Mouse (Mus musculus) mouse trophoblast stem cell (cell line): ENCODE measurements around the gene Hydin.
"Not testable (repeated sequence)": the region's sequence is repeated elsewhere in the genome, so short reads cannot be mapped to it uniquely, and the experiment has no call there.

ENCODE experiments used
- in situ Hi-C, 2 experiments: fragments of 300-500 bp; cut with MseI, MboI; formaldehyde crosslinking; loops; 2 replicates in 1 of 2; 3 replicates in 1 of 2; pipeline ENCODE4 v1.15.1; 2025

The Hydin gene

DNA sequence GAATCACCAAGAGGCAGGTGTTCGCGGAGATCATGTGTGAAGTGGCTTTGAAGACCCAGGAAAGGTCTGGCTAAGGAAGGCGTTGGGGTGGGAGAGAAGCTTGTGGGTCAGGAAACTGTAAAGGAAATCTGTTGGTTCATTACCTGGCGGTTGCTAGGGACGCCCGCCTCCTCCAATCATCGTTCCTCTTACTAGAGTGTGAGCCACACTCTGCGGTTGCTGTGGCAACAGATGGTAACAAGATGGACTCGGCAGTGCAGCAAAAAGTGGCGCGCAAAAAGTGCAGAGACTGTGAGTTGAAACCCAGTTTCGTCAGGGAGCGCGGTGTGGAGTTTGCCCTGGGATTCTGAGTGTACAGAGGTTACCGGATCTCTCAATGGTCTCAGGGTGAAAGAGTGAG is at the start of gene Hydin:
Hydin (plus strand) TSS at position 237 of the 400 bp plus-strand sequence.
- in situ Hi-C loops: no loop called here

DNA sequence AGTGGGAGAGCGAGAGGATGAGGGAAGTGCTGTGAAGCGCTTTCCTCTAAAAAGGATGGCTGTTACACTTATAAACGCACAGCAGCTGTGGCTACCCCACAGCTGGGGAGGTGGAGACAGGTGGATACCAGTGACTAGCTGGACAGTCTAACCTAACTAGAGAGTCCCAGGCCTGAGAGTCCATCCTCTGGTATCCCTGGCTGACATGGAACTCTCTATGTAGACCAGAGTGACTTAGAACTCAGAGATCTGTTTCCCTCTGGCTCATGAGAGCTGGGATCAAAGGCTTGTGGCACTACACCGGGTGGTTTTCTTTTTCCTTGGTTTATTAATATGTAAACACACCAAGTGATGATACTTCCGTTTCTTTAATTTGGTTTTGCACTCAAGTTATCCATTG is 49.6 kb upstream of the Hydin start:
- in situ Hi-C loops: no loop called here

DNA sequence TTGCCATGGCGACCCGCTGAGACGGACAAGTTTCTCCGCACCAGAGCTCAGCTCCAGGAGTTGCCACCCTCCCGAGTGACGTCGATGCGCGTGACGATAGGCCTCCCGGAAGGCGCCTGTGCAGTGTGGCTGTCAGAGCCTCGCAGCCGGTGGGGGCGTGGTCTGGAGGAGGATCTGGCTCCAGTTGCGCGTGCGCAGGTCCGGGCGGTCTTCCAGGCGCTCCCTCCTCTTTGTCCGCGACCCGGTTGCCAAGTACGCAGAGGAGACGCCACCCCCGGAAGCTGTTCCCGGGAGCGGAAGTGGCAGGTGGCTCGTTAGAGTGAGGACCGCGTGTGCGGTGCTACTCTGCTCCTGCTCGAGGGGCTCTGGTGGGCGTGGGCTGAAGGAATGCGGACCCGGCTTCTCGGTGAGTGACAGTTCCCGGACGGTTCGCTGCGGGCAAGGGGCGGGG is 49.1 kb upstream of the Hydin start:
- in situ Hi-C loops: no loop called here

DNA sequence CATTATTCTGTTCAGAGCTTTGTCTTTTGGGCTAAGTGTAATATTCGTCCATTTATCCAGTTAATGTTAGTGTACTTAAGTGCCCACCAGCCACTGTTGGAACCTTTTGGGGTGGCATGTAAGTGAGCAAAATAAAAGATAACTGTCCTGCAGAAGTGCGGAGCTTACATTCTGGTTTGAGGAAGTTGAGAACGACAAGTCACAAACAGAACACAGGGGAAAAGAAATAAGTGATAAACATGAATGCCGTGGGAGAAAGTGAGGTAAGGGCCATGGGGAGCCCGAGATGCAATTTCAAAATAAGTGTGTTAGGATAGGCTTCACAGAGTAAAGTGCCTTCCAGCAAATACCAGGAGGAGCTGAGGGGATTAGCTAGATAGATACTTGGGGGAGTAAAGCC is 48.3 kb upstream of the Hydin start:
- in situ Hi-C loops: no loop called here

DNA sequence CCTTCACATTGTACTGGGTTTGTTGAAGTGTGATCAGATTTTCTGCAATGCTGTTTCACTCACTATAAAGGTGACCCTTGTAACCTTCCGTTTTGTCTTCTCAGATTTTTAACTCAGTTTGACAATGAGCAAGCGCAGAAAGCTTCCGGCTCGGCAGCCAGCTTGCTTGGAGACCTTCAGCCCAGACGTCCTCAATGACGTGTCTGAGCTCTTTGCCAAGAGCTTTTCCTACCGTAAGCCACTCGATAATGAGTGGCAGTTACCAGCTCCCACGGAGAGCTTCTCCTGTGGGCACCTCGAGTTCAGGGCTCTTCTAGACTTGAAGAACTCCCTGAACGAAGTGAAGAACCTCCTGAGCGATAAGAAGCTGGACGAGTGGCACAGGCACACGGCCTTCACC is 45.8 kb upstream of the Hydin start:
- in situ Hi-C loops: no loop called here

DNA sequence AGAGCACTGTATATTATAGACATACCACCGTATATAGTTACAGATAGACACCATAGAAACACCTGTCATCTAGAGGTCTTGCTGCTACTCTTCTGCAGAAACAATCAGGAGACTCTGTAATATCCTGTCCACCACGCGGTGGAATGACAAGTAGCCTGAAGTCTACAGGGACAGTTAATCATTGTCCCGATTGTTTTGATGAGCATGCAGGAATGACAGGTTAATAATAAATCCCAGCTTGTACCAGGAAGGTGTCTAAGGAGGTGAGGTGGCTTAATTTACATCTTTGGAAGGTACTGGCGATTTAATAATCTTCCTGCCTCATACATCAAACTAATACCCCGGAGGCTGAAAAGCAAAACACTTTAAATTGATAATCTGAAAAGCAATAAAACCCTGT is 36.0 kb upstream of the Hydin start:
- in situ Hi-C loops: no loop called here

DNA sequence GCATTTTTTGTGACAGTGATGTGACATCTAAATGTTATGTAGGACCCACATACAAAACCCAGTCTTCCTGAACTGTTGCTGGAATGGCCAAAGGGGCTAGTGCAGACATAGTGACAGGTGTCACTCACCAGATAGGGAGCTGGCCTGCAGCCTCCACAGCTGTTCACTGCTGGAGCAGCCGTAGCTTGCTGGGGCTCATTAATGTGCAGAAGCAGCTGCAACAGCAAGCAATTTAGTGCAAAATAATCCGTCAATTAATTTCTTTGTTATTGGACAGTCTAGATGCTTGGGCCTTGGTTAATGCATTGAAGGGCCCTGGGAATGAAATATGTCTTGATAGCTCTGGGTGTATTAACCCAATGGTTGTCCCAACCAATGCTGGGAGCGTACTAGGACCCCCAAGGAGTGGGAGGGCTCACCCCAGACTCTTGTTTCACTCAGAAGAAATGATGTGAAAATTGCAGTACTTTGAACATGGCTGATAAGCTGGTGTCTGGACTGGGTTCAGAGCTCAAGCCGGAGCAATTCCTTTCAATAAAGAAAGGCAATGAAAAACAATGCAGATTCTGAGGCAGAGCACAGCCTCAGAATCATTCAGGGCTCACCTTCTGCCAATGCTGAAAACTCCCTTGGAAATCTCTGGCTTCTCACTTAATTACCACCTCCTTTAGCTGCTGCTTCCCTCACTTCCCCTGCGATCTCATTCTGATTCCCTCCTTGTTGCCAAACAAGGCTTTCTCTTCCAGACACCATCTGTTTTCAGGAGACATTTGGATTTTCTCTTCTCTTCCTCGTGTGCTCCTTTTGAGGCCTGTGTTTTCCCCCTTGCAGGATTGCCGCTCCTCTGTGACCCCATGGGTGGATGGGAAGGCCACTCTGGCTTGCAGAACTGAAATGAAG is 24.2 kb upstream of the Hydin start:
- in situ Hi-C loops: no loop called here

DNA sequence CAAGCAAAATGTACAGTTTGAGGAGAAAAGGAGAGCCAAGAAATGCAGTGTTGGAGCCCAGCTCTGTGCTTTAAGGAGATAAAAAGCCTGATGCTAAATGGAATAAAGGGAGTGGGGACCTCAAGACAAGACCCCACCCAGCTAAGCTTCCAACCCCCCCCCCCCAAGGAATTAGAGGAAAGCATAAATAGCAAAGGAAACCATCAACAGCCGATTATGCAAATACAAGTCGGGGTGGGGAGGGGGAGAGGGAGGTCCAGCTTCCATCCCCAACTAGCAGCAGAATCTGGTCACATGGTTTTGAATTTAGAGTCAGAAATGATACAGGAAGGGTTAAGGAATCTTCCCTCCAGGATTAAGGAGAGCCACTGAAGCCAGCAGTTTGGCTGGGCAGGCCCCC is 22.2 kb upstream of the Hydin start:
- in situ Hi-C loops: no loop called here

DNA sequence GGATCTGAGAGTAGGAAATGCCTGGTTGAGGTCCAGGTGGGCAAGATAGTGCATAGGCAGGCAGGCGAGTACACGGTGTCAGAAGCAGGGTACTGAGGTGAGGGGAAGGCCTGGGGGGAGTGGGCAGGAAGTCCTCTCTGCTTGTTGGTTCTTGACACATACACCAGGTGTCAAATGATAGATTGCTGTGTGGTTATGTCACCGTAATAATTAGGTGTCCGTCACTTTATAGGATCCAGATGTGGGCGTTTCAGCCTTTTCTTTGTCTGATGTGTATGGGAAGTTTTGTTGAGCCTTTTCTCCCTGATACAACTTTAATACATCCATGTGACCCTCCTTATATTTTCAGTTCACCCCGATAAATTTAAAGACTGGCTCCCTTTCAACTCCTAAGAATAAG is 19.5 kb upstream of the Hydin start:
- in situ Hi-C loops: no loop called here

DNA sequence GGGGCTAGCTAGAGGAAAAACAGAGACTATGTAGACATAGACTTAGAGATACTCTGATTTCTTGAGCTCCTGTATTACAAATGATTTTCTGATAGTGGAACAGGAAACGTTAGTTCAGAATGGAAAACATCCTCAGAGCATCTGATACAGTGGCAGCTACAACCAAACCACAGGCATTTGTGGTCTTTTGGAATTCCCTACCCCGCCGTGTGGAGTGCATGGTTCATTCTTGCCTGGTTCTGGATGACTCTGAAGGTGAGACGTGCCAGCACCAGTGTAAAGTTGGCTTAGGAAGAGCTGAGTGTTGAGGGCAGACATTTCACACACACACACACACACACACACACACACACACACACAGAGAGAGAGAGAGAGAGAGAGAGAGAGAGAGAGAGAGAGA is 12.8 kb upstream of the Hydin start:
- in situ Hi-C loops: no loop called here

DNA sequence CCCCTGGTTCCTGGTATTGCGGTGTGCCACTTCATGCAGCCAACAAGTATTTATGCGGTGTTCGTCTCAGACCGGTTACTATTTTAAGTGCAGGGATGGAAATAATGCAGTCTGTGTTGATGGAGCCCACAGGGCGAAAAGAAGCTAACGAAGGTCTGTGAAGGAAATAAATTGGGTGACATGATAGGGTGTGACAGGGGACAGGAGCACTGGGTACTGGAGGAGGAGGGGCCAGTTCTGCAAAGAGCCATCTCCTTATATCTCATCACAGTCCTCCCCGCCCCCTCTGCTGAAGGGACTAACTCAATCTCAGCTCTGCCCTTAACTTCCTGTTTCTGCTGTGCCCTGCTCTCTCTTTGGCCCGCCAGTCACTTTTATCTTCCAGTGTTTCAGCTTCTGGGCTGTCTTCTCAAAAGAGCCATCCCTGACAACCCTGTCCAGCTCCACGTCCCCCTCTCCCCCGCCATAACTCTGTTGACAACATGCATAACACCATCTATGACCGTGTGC is 926 bp upstream of the Hydin start:
- in situ Hi-C loops: no loop called here

DNA sequence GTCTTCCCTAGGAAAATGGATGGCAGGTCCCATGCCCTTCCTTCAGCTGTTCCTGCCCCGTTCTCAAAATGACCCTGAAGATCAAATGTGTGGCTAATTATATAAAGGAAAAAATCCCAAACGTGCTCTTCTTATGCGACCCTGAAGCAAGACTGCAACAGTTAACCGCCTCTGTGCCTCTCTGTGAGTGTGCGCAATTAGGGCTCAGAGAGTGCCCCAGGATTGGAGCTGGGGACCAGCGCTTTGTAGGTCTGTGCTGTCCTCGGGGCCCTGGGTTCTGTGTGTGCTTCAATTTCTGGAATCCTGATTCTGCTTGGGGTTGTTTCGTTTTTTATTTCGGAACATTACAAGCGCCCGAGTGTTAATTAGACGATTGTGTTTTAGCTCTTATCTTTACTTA is 491 bp downstream of the Hydin start:
- in situ Hi-C loops: no loop called here

DNA sequence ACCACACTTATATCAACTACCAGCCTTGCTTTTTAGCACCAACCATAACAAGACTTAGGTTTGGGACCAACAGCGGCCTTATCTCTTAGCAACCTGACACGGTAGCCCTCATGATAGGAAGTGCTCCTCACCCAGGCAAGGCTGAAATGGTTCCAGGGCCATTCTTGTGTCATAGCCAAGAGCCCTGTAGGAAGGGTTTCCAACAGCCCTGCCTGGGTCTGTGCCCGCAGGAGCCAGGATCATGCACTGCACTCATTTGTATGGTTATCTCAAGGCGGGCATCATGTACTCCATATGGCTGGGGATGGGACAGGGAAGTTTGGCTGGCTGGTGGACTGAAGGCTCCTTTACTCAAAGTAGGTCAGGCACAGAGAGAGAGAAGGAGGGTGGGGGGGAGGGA is 3.9 kb downstream of the Hydin start:
- in situ Hi-C loops: no loop called here

DNA sequence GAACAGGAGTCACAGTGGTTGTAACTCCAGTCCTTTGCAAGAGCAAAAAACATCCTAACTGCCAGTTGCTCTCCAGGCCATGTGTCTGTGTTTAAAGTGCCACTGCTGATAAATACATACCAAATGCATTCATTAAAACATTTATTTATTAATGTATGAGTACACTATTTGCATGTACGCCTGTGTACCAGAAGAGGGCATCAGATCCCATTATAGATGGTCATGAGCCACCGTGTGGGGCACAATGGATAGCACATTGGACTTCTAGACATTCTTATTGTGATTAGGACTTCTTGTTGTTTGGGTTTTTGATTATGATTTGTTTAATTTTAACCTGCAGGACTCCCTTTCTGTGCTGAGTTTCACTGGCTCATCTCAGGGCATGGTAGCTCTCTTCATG is 6.6 kb downstream of the Hydin start:
- in situ Hi-C loops: no loop called here

DNA sequence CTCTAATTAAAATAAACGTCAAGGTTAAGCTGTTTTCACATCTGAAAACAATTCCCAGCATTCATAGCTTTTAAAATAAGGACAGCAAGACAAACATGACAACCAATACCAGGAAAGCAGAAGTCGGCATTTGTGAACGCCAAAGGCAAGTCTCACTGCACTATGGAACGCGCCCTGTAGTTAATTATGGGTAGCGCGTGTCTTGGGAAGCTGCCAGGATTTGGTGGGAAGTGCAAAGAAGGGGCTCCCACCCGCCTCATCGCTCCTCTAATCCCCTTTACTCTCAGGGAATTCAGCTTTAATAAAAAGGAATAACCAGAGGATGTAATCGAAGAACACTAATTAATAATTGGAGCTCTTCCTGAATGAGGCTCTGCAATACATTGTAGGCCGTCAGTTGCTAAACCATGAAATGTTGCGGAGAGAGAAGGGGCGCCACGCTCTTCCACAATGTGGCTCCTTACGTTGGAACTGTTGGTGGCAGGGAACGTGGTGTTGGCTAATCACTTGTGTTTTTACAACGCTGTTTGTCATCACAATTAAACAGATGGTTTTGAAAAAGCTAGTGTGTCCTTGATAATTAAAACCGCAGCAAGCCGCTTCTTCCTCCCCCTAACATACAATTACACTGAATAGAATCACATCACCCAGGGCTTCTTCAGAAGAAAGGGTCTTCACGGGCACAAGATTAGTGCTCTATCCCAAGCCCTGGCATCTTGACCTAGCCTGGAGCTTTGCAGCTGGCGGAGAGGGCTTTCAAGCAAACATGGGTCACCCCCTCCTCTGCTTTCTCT is 8.9 kb downstream of the Hydin start:
- in situ Hi-C loops: no loop called here

DNA sequence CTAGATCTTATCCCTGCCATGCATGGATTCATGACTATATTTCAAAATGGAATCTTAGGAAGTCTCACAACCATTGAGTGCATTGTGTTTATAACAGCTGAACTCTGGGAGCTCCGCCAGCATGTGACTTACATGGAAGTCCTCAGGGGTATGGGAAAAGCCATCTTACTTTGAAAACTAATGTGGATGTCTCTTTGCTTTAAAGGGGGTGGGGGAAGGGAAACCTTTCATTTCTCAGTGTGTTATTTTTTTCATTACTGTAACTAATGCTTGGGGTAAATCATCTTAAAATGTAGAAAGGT is 9.4 kb downstream of the Hydin start:
- in situ Hi-C loops: no loop called here

DNA sequence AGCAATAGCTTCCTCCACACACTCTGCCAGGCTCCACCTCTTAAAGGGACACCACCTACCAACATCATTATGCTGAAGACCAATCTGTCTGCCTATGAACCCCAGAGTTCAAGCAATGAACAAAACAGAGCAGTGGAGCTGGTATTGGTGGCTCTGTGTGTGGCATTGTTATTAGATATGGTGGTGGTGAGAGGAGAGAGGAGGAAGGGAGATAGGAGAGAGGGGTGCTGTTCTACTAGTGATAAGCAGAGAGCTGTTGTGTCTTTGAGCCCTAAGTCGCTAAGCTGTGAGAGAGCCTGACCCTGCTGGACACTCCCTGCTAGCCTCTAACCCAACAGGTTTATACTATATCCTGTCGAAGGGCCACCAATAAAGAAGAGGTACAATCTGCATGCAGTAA is 45.9 kb downstream of the Hydin start:
- in situ Hi-C loops: no loop called here

DNA sequence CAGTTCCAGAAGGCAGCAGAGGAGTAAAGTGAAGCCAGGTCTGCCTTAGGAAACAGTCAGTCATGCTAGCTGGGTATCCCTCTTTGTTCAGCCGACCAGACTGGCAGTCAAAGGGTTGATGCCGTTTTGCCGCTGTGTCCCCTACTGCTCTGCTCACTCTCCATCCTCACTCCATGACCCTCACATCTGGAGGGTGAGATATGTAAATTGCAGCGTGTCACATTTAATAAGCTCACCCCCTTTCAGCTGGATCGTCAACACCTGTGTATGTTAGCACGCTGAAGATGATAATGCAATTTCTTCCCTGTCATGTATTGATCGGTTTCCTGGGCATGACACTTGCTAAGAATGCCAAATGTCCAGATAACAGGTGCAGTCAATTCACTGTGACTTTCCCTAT is 49.0 kb downstream of the Hydin start:
- in situ Hi-C loops: no loop called here

DNA sequence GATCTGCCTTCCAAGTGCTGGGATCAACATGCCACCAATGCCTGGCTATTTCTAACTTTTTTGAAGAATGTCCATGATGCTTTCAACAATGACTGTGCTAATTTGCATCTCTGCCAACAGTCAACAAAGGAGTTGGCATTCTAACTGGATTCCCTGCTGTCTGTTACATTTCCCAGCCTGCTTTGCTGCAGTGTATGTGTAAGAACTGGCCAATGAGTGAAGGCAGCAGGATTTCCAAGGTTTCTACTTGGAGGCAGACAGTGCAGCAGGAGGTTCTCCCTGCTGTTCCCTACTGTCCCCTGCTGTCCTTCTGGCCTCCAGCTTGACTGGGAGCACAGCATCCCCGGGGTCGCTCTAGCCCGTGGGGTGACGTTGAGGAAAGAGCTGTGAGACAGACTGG is 52.8 kb downstream of the Hydin start:
- in situ Hi-C loops: no loop called here

DNA sequence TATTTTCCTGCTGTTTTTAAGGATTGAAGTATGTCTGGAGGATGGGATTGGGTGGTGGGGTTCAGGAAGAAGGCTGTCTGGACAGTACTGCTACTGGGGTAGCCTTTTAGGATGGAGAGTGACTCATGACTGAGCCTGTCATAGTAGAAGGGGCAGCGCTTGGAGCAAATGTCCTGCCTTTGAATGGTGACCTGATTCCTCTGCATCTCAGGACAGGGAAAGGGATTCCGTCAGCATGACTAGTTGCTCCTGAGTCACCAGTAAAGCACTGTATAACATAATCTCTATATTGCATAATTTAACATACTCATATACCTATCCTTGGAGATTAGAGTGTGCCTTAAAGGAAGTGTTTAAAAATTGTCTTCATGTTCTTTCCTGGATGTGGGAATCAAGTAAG is 54.7 kb downstream of the Hydin start:
- in situ Hi-C loops: no loop called here

DNA sequence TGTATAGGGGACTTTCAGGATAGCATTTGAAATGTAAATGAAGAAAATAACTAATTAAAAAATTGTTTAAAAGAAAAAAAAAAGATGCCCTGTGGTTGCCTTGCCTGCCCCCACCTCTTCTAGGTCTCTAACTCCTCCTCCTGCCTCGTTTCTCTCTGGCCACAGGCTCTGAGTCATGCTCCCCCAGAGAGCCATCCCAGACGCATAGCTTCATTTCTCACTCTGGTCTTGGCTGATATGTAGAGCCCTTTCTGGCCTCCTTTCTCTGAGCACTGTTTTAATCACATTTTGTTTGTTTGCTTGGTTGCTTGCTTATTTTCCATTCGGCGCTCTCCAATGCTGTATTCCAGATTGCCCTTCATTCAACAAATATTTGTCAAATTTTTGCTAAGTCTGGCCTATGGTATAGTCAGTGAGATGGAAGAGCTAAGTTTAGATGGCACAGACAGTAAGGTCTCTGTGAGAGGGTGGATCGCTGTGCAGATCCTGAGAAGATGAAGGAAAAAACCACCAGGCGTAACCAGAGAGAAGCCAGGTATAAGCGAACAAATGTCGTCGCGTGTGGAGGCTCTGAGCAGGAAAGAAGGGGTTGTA is 57.3 kb downstream of the Hydin start:
- in situ Hi-C loops: no loop called here

DNA sequence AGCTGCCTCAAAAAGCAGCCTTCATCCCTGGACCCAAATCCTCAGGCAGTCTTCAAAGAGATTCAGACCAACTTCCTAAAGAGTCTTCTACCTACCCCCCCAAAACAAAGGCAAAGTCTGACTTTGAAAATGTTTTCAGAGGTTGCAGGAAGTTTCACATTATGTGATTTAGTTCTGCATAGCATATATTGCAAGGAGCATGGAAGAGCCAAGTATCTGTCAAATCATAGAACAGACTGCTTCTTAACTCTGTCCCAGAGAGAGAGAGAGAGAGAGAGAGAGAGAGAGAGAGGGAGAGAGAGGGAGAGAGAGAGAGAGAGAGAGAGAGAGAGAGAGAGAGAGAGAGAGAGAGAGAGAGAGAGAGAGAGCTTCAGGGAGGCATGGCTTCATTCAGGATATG is 60.3 kb downstream of the Hydin start:
- in situ Hi-C loops: not testable (repeated sequence)

DNA sequence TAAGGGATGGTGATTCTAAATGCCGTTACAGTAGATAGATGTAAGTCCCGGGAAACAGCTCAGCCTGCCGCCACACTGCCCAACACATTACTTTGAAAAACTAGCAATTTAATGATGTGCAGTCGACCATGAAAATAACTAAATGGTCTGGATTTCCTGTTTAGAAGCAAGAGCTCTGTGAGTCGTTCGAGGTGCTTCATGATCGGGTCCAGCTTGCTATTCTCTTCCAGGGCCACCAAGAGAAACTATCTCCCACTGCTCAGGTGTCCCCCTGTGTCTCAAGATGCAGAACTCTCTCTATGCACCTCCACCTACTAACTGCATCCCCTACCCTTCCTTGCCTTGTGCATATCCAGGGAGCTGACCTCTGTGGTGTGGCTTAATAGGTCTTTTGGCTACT is 66.6 kb downstream of the Hydin start:
- in situ Hi-C loops: no loop called here
